Mouse (Mus musculus) left cerebral cortex, adult 9 months (tissue): ENCODE data around the gene Hlf.
A peak's percentile ranks its signal among the peaks of the same experiment; 100 is the strongest.

Experiments used
- DNase-seq, 2 experiments: peaks; one replicate each; pipeline ENCODE4 v3.0.0; 2022; ENCODE audit warnings: low spot score in 2 of 2

Gene Hlf

GRCm38 (mm10) chr11:90370789-90371291, 19.9 kb downstream of the Hlf start:
- no peak for DNase-seq

GRCm38 (mm10) chr11:90370367-90370766, 20.3 kb downstream of the Hlf start:
- no peak for DNase-seq

GRCm38 (mm10) chr11:90369605-90370004, 21.1 kb downstream of the Hlf start:
- DNase-seq, result peak; percentile 90 to 98

- no peak for DNase-seq
Observed at GRCm38 (mm10) chr11:90369115-90369514, 21.6 kb downstream of the Hlf start.

GRCm38 (mm10) chr11:90367894-90368860, 22.5 kb downstream of the Hlf start:
- no peak for DNase-seq

GRCm38 (mm10) chr11:90364865-90365264, 25.8 kb downstream of the Hlf start:
- DNase-seq, result no peak

- no peak for DNase-seq
Observed at GRCm38 (mm10) chr11:90363821-90364497, 26.7 kb downstream of the Hlf start.

GRCm38 (mm10) chr11:90363406-90363805, 27.3 kb downstream of the Hlf start:
- no peak for DNase-seq

- no peak for DNase-seq
Observed at GRCm38 (mm10) chr11:90360536-90360935, 30.2 kb downstream of the Hlf start.

- DNase-seq, result no peak
Observed at GRCm38 (mm10) chr11:90358063-90358462, 32.6 kb downstream of the Hlf start.

GRCm38 (mm10) chr11:90357371-90357770, 33.3 kb downstream of the Hlf start:
- no peak for DNase-seq

GRCm38 (mm10) chr11:90356495-90357304, 34.0 kb downstream of the Hlf start:
- DNase-seq, result no peak

GRCm38 (mm10) chr11:90356036-90356435, 34.7 kb downstream of the Hlf start:
- no peak for DNase-seq

- no peak for DNase-seq
Observed at GRCm38 (mm10) chr11:90355270-90355681, 35.4 kb downstream of the Hlf start.

GRCm38 (mm10) chr11:90352696-90353095, 38.0 kb downstream of the Hlf start:
- no peak for DNase-seq

- DNase-seq, result no peak
Observed at GRCm38 (mm10) chr11:90350153-90350512, 40.6 kb downstream of the Hlf start.

GRCm38 (mm10) chr11:90349486-90350152, 41.1 kb downstream of the Hlf start:
- no peak for DNase-seq

- no peak for DNase-seq
Observed at GRCm38 (mm10) chr11:90347667-90348459, 42.8 kb downstream of the Hlf start.

- DNase-seq, result no peak
Observed at GRCm38 (mm10) chr11:90345746-90346145, 44.9 kb downstream of the Hlf start.

- DNase-seq, result no peak
Observed at GRCm38 (mm10) chr11:90342858-90343257, 47.8 kb downstream of the Hlf start.
